Mouse (Mus musculus) embryo, embryonic 11.5 days (tissue): ENCODE measurements around the gene Zfp60.

Source experiments
- DNase-seq: peaks from one replicate; pipeline ENCODE4 v3.0.0-alpha.2; 2012; ENCODE audit warnings: low read depth, low spot score

Zfp60 gene

GRCm38 (mm10) chr7:27731281-27731883 lies at the start of gene Zfp60:
TSS of gene Zfp60 (plus strand) at chr7:27731389.
- peak; percentile 80 for DNase-seq

DNA sequence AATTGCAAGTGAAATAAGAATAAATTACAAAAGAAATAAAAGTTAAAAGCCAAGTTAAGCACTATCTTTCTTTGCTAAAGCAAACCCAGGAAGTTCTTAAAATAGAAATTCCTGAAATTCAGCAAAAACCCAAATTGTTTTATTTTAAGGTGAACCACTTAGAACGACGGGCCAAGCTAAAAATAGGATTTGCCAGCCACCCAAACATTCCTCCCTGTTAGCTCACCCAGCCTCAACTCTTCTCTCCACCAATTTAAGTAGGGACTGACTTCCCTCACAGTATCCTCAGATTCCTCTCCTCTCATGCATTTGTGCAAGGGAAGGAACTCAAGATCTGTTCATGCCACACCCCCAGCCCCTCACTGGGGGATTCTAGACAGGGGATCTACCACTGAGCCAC lies 48.0 kb upstream of the Zfp60 start:
- no peak for DNase-seq

DNA sequence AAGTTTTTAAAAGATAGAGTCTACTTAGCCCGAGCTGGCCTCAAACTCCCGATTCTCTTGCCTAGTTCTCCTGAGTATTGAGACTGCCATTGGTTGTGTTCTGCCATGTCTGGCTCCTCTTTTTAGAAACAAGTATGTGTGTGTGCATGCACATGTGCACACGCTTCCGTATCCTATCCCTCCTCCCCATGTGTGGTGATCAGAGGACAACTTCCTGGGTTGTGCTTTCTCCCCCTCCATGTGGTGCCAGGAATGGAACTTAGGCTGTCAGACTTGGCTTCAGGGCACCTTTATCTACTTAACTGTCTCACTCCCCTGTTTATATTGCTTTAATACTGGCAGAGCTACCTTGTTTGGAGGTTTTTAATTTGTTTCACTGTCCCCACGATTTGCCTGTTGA lies 46.0 kb upstream of the Zfp60 start:
- no peak for DNase-seq

GRCm38 (mm10) chr7:27685681-27686080 lies 45.5 kb upstream of the Zfp60 start:
- DNase-seq, result no peak

GRCm38 (mm10) chr7:27687043-27687442 lies 44.1 kb upstream of the Zfp60 start:
- DNase-seq, result no peak

DNA sequence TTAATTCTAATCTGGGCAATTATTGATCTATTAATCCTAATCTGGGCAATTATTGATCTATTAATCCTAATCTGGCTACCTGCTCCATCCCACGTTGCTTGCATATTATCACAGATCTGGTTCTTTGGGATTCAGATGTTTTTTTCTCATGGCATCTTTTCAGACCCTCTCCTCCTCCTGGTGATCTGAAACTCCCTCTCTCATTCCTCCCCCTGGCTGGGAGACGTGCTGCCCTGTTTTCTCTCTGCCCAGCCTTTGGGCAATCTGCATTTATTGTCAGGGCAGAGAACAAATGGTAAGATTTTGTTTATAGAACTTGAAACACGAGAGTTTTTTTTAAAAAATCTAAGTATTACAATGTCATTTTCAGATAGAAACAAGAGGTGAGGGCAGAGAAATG lies 43.4 kb upstream of the Zfp60 start:
- no peak for DNase-seq

GRCm38 (mm10) chr7:27688246-27688788 lies 42.9 kb upstream of the Zfp60 start:
- DNase-seq, result no peak

DNA sequence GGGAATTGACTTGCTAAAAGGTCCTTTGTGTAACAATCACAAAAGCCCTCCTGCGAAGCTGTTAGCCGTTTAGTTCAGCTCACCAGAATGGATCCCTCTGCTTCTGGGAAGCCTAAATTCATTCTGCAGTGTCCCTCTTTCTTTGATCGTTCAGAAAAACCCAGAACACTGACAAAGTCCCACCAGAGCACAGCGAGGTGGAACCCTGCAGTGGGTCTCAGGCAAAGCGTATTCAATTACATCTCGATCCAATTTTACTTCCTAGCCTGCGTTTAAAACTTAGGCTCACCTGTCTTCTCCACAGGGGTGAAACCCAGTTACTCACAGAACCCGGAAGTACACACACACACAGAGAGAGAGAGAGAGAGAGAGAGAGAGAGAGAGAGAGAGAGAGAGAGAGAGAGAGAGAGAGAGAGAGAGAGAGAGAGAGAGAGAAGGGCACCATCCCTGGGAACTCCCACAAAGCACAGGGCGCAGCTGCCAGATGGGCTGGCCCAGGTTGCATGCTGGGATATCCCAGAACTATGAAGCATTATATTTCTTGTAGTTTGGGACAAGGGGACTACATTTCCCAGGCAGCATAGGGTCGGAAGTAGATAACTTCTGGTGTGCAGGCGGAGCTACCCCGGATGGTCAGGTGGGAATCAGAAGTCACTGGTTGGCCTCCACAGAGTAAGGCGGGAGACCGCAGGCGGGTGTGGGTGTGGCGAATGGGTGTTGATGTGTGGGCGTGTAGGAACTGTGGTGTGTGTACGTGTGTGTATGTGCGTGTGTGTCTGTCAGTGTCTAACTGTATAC lies 42.2 kb upstream of the Zfp60 start, which contains the start of gene Zfp607b:
Zfp607b (plus strand) TSS at position 526 of the 798 bp plus-strand sequence.
- DNase-seq, result peak; percentile 88

- DNase-seq, result no peak
Measured at GRCm38 (mm10) chr7:27691076-27691475, 40.1 kb upstream of the Zfp60 start.

DNA sequence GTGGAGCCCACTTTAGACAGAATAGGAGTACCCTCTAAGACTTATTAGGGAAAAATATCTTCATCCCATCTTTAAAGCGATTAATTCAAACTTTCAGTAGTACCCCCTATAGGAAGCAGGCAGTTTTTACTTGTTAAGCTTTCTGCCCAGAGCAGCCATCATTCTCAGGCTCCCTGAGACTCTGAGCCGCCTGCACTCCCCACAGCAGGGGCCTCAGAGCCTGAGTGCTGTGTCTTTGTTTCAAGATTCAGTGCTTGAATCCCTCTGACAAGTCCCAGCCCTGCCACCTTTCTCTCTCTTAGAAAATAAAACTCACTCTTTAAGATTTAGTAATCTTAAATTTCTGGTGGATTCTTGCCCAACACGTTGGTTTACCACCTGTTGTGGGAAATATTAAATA lies 34.5 kb upstream of the Zfp60 start:
- DNase-seq, result no peak

GRCm38 (mm10) chr7:27710402-27710801 lies 20.8 kb upstream of the Zfp60 start:
- DNase-seq, result no peak

- no peak for DNase-seq
Measured at GRCm38 (mm10) chr7:27721951-27722350, 9.2 kb upstream of the Zfp60 start.

GRCm38 (mm10) chr7:27725566-27726538 lies 5.3 kb upstream of the Zfp60 start:
- peak; percentile 46 for DNase-seq

DNA sequence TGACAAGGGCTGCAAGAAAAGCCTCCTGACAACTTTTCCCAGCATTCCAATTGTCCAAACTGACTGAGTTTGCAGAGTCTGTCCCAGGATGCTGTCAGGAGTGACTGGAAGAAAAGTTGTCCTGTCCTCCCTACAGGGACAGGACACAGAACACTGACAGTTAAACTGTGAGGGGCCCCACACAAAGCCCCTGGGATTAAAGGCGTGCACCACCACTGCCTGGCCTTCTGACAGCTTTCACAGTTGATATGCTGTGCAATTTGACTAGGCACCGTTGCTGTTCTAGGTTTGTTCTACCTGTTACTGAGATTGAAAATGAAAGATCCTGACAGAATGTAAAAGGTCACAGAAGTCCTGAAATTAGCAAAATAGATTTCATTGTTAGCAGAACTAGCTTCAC lies 3.7 kb upstream of the Zfp60 start:
- DNase-seq, result no peak

GRCm38 (mm10) chr7:27731946-27732345 lies 757 bp downstream of the Zfp60 start:
- DNase-seq, result no peak

DNA sequence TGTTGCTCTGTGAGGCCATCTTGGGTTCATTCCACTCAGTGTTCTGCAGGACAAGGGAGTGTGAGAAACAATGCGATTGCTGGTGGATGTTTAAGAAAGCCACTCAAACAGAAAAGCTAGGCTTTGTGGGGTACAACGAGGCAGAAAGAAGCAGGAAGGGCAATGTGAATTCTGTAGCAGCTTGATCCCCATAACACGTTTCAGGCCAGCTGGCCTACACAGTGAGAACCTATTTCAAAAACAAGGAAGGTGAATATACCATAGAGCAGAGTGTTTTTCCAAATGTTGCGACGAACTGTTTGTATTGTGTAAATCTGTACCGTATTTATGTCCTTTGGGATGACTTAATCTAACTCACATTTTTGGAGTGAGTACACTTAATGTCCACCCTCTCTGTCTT lies 1.3 kb downstream of the Zfp60 start:
- no peak for DNase-seq

- no peak for DNase-seq
Measured at GRCm38 (mm10) chr7:27735457-27735856, 4.3 kb downstream of the Zfp60 start.

- no peak for DNase-seq
Measured at GRCm38 (mm10) chr7:27756351-27757047, 25.3 kb downstream of the Zfp60 start.

DNA sequence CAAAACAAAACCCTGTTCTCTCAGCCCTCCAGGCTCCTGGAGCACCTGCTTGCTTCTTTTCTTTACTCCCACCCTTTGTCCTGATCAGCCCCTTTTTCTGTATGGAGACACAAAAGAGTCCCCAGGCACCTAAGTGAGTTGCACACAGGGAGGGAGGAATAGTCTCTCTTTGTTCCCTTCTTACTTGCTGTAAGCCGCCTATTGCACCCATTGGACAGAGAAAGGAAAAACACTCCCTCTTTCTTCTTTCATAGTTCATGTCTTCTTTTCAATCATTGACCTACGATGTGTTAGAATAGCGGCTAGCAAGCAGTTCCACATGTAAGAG lies 25.8 kb downstream of the Zfp60 start:
- no peak for DNase-seq

DNA sequence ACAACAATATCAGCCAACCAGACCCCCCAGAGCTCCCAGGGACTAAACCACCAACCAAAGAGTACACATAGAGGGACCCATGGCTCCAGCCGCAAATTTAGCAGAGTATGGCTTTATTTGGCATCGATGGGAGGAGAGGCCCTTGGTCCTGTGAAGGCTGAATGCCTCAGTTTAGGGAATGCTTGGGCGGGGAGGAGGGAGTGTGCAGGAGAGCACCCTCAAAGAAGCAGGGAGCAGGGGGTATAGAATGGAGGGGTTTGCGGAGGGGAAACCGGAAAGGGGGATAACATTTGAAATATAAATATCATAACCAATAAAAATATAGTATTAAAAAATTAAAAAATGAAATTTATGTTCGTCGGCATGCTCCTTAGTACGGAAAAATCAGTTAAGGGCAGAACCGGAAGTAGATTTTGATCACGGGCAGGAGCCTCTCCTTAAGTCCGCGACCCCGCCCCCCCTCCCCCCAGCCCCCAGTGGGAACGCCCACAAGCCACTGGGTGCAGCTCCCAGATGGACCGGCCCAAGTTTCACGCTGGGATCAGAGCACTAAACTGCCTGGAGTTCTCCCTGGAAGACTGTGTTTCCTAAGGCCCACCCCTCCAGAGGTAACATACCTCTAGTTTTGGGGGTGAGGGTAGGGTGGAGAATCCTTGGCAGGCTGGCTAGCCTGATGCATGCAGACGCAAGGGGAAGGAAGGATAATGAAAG lies 34.1 kb downstream of the Zfp60 start:
- no peak for DNase-seq

- no peak for DNase-seq
Measured at GRCm38 (mm10) chr7:27789306-27789705, 58.1 kb downstream of the Zfp60 start.
